Mouse (Mus musculus): ENCODE data around the gene Trpm1. TPM values are rescaled to one million over a fixed set of nuclear protein-coding genes. Genes with fewer than 3 reads are reported as not detected.
A peak's percentile ranks its signal among the peaks of the same experiment; 100 is the strongest.

The Trpm1 gene
- polyA plus RNA-seq, 1 experiment from 2014 or later: 2.0 TPM

- no peak overlapping the region for H3K4me3 ChIP-seq (replicated peaks)
- H3K4me1 ChIP-seq: 0 out of 2 replicates have a peak, but pooled peaks cover 4% of the 10 kb centered on the region
- H3K4me2 ChIP-seq: no peak overlapping the region
- H3K27me3 ChIP-seq: no peaks in the 10 kb centered on the region
- no peak overlapping the region for H3K9ac ChIP-seq
- WGBS: 72% methylated on average over 4 of the region's 4 CpGs
- no peaks in the 10 kb centered on the region for H3K9me3 ChIP-seq
- ATAC-seq (ENCODE audit: low FRiP score): no peak
- H3K36me3 ChIP-seq (replicated peaks): no peaks in the 10 kb centered on the region
- H3K27ac ChIP-seq: no peak overlapping the region
Observed at GRCm38 (mm10) chr7:64242424-64242823, 88.8 kb downstream of the Trpm1 start.

GRCm38 (mm10) chr7:64244371-64244770 is 90.7 kb downstream of the Trpm1 start:
- Histone ChIP-seq H3K9ac (no peak overlapping the region), H3K4me1 (0 out of 2 replicates have a peak, but pooled peaks cover 4% of the 10 kb centered on the region), H3K4me2 (no peak overlapping the region), H3K4me3 (replicated peaks) (no peak overlapping the region), H3K27ac (no peak overlapping the region), H3K27me3 (no peaks in the 10 kb centered on the region), H3K36me3 (replicated peaks) (no peaks in the 10 kb centered on the region), H3K9me3 (no peaks in the 10 kb centered on the region)
- 93% methylated on average over 6 of the region's 6 CpGs for WGBS
- no peak for ATAC-seq (ENCODE audit: low FRiP score)

GRCm38 (mm10) chr7:64246713-64247112 is 93.1 kb downstream of the Trpm1 start:
- 55% methylated on average over 4 of the region's 4 CpGs for WGBS
- ATAC-seq (ENCODE audit: low FRiP score): no peak
- no peaks in the 10 kb centered on the region for H3K9me3 ChIP-seq

GRCm38 (mm10) chr7:64248352-64248751 is 94.7 kb downstream of the Trpm1 start:
- no peak for ATAC-seq (ENCODE audit: low FRiP score)
- no peaks in the 10 kb centered on the region for H3K9me3 ChIP-seq
- H3K4me2 ChIP-seq: no peak overlapping the region
- no peak overlapping the region for H3K27ac ChIP-seq
- 90% methylated on average over 1 of the region's 1 CpGs for WGBS
- H3K4me3 ChIP-seq (replicated peaks): no peak overlapping the region
- H3K4me1 ChIP-seq: 0 out of 2 replicates have a peak, but pooled peaks cover 4% of the 10 kb centered on the region
- no peaks in the 10 kb centered on the region for H3K36me3 ChIP-seq (replicated peaks)
- no peaks in the 10 kb centered on the region for H3K27me3 ChIP-seq
- H3K9ac ChIP-seq: no peak overlapping the region

More at GRCm38 (mm10) chr7:64246713-64247112, 93.1 kb downstream of the Trpm1 start:
- Histone ChIP-seq H3K27me3 (no peaks in the 10 kb centered on the region), H3K27ac (no peak overlapping the region), H3K4me2 (no peak overlapping the region), H3K4me3 (replicated peaks) (no peak overlapping the region), H3K4me1 (0 out of 2 replicates have a peak, but pooled peaks cover 4% of the 10 kb centered on the region), H3K36me3 (replicated peaks) (no peaks in the 10 kb centered on the region), H3K9ac (no peak overlapping the region)

- 87% methylated on average over 4 of the region's 4 CpGs for WGBS
- no peak overlapping the region for H3K27ac ChIP-seq
- no peak overlapping the region for H3K4me3 ChIP-seq (replicated peaks)
- no peak overlapping the region for H3K4me2 ChIP-seq
- H3K36me3 ChIP-seq (replicated peaks): no peaks in the 10 kb centered on the region
- no peaks in the 10 kb centered on the region for H3K27me3 ChIP-seq
- H3K9ac ChIP-seq: no peak overlapping the region
- H3K9me3 ChIP-seq: no peaks in the 10 kb centered on the region
- H3K4me1 ChIP-seq: 0 out of 2 replicates have a peak, but pooled peaks cover 4% of the 10 kb centered on the region
- no peak for ATAC-seq (ENCODE audit: low FRiP score)
Observed at GRCm38 (mm10) chr7:64249715-64250114, 96.1 kb downstream of the Trpm1 start.

- H3K9me3 ChIP-seq: no peaks in the 10 kb centered on the region
- no peak overlapping the region for H3K4me3 ChIP-seq (replicated peaks)
- no peaks in the 10 kb centered on the region for H3K36me3 ChIP-seq (replicated peaks)
- H3K27ac ChIP-seq: no peak overlapping the region
- H3K27me3 ChIP-seq: no peaks in the 10 kb centered on the region
- 0 out of 2 replicates have a peak, but pooled peaks cover 4% of the 10 kb centered on the region for H3K4me1 ChIP-seq
- WGBS: 91% methylated on average over 7 of the region's 7 CpGs
- H3K9ac ChIP-seq: no peak overlapping the region
- H3K4me2 ChIP-seq: no peak overlapping the region
- no peak for ATAC-seq (ENCODE audit: low FRiP score)
Observed at GRCm38 (mm10) chr7:64250417-64250816, 96.8 kb downstream of the Trpm1 start.

GRCm38 (mm10) chr7:64253736-64254135 is 100.1 kb downstream of the Trpm1 start:
- Histone ChIP-seq H3K4me2 (no peak overlapping the region), H3K9ac (no peak overlapping the region), H3K4me1 (no peaks in the 10 kb centered on the region), H3K27ac (no peak overlapping the region), H3K9me3 (no peaks in the 10 kb centered on the region), H3K4me3 (replicated peaks) (no peak overlapping the region), H3K27me3 (no peaks in the 10 kb centered on the region), H3K36me3 (replicated peaks) (no peaks in the 10 kb centered on the region)
- WGBS: 90% methylated on average over 3 of the region's 3 CpGs
- no peak for ATAC-seq (ENCODE audit: low FRiP score)

- Histone ChIP-seq H3K4me2 (no peak overlapping the region), H3K27me3 (peaks cover 16% of the 10 kb centered on the region), H3K9ac (no peak overlapping the region), H3K36me3 (replicated peaks) (no peaks in the 10 kb centered on the region), H3K4me3 (replicated peaks) (no peak overlapping the region), H3K27ac (no peak overlapping the region), H3K9me3 (no peaks in the 10 kb centered on the region), H3K4me1 (0 out of 2 replicates have a peak, but pooled peaks cover 4% of the 10 kb centered on the region)
- no peak for ATAC-seq (ENCODE audit: low FRiP score)
- WGBS: 90% methylated on average over 13 of the region's 13 CpGs
Observed at GRCm38 (mm10) chr7:64265502-64266279, 112.1 kb downstream of the Trpm1 start.

GRCm38 (mm10) chr7:64266587-64266986 is 113.0 kb downstream of the Trpm1 start:
- Histone ChIP-seq H3K27me3 (peaks cover 16% of the 10 kb centered on the region), H3K9ac (no peak overlapping the region), H3K9me3 (no peaks in the 10 kb centered on the region), H3K4me2 (no peak overlapping the region), H3K4me1 (0 out of 2 replicates have a peak, but pooled peaks cover 4% of the 10 kb centered on the region), H3K4me3 (replicated peaks) (no peak overlapping the region), H3K36me3 (replicated peaks) (no peaks in the 10 kb centered on the region), H3K27ac (no peak overlapping the region)
- WGBS: 91% methylated on average over 4 of the region's 4 CpGs
- no peak for ATAC-seq (ENCODE audit: low FRiP score)

- H3K27me3 ChIP-seq: peaks cover 16% of the 10 kb centered on the region
- H3K4me2 ChIP-seq: no peak overlapping the region
- H3K9me3 ChIP-seq: no peaks in the 10 kb centered on the region
- ATAC-seq (ENCODE audit: low FRiP score): peak; percentile 93
- H3K4me1 ChIP-seq: peaks cover 14% of the 10 kb centered on the region
- H3K9ac ChIP-seq: no peak overlapping the region
- H3K36me3 ChIP-seq (replicated peaks): no peaks in the 10 kb centered on the region
- WGBS: 9% methylated on average over 4 of the region's 4 CpGs
- no peak overlapping the region for H3K4me3 ChIP-seq (replicated peaks)
- peak overlapping the region; percentile 56; the same call in 1 of the 2 replicates for H3K27ac ChIP-seq
Observed at GRCm38 (mm10) chr7:64271926-64272325, 118.3 kb downstream of the Trpm1 start.

- H3K27ac ChIP-seq: no peak overlapping the region
- no peak overlapping the region for H3K4me2 ChIP-seq
- peaks cover 10% of the 10 kb centered on the region for H3K4me1 ChIP-seq
- 63% methylated on average over 4 of the region's 4 CpGs for WGBS
- no peak for ATAC-seq (ENCODE audit: low FRiP score)
- H3K9ac ChIP-seq: no peak overlapping the region
- H3K4me3 ChIP-seq (replicated peaks): no peak overlapping the region
- H3K27me3 ChIP-seq: no peaks in the 10 kb centered on the region
- no peaks in the 10 kb centered on the region for H3K36me3 ChIP-seq (replicated peaks)
- H3K9me3 ChIP-seq: no peaks in the 10 kb centered on the region
Observed at GRCm38 (mm10) chr7:64275518-64275917, 121.9 kb downstream of the Trpm1 start.

- H3K4me1 ChIP-seq: peaks cover 7% of the 10 kb centered on the region
- H3K9me3 ChIP-seq: no peaks in the 10 kb centered on the region
- no peaks in the 10 kb centered on the region for H3K36me3 ChIP-seq (replicated peaks)
- WGBS: 69% methylated on average over 6 of the region's 6 CpGs
- no peaks in the 10 kb centered on the region for H3K27me3 ChIP-seq
- H3K4me2 ChIP-seq: no peak overlapping the region
- H3K9ac ChIP-seq: no peak overlapping the region
- no peak for ATAC-seq (ENCODE audit: low FRiP score)
- H3K27ac ChIP-seq: no peak overlapping the region
- no peak overlapping the region for H3K4me3 ChIP-seq (replicated peaks)
Observed at GRCm38 (mm10) chr7:64276921-64277320, 123.3 kb downstream of the Trpm1 start.

GRCm38 (mm10) chr7:64278526-64278925 is 124.9 kb downstream of the Trpm1 start:
- no peak overlapping the region for H3K4me2 ChIP-seq
- no peaks in the 10 kb centered on the region for H3K9me3 ChIP-seq
- no peak for ATAC-seq (ENCODE audit: low FRiP score)
- H3K4me1 ChIP-seq: no peaks in the 10 kb centered on the region; the same call in 1 of the 2 replicates
- no peak overlapping the region for H3K4me3 ChIP-seq (replicated peaks)
- no peak overlapping the region for H3K27ac ChIP-seq
- H3K9ac ChIP-seq: no peak overlapping the region
- no peaks in the 10 kb centered on the region for H3K27me3 ChIP-seq
- 88% methylated on average over 1 of the region's 1 CpGs for WGBS
- no peaks in the 10 kb centered on the region for H3K36me3 ChIP-seq (replicated peaks)
